Mouse (Mus musculus) CH12.LX (cell line): Measurements from ENCODE around the gene Pds5b.

Experiments used
- SIN3A ChIP-seq: IDR thresholded peaks from 2 replicates; pipeline ENCODE4 v1.6.1; 2012; ENCODE audit warnings: low read length, improper control_type of control experiment, inconsistent platforms
- USF1 ChIP-seq: IDR thresholded peaks from 2 replicates; pipeline ENCODE4 v1.6.1; 2014; ENCODE audit warnings: low read depth, mild to moderate bottlenecking, inconsistent platforms, low read length, improper control_type of control experiment

- TF ChIP-seq USF1 (no peak), SIN3A (no peak)
Measured at GRCm38 (mm10) chr5:150815400-150815799, 141.9 kb downstream of the Pds5b start.
